Mouse (Mus musculus) small intestine, adult 2 months (tissue): ENCODE results near the gene Togaram2. TPM values are rescaled to one million over a fixed set of nuclear protein-coding genes. Genes with fewer than 3 reads are reported as not detected.
"Not testable (repeated sequence)": the region's sequence is repeated elsewhere in the genome, so short reads cannot be mapped to it uniquely, and the experiment has no call there.

Experiments
- H3K27ac ChIP-seq: fragments of 200-500 bp; 2 replicates; pipeline ENCODE4 v1.5.1; 2012; ENCODE audit warnings: low read depth, low read length, control low read depth, inconsistent platforms; ENCODE audit not compliant: insufficient read depth
- H3K27me3 ChIP-seq: fragments of 200-500 bp; 2 replicates; pipeline ENCODE4 v1.6.1; 2012; ENCODE audit warnings: mild to moderate bottlenecking, moderate library complexity, low read length, inconsistent platforms; ENCODE audit not compliant: control insufficient read depth, insufficient read depth
- H3K36me3 ChIP-seq: fragments of 200-500 bp; 2 replicates; pipeline ENCODE4 v1.6.1; 2012; ENCODE audit warnings: mild to moderate bottlenecking, low read length, control low read depth, inconsistent platforms; ENCODE audit not compliant: control insufficient read depth, insufficient read depth
- H3K4me1 ChIP-seq: fragments of 200-500 bp; 2 replicates; pipeline ENCODE4 v1.6.1; 2012; ENCODE audit warnings: low read length, inconsistent platforms, mixed read lengths; ENCODE audit not compliant: control insufficient read depth, insufficient read depth, insufficient read length
- H3K4me3 ChIP-seq: fragments of 200-500 bp; 2 replicates; pipeline ENCODE4 v1.5.1; 2012; ENCODE audit warnings: low read depth, mild to moderate bottlenecking, control low read depth, inconsistent platforms, low read length, moderate library complexity
- CTCF ChIP-seq: fragments of 200-500 bp; IDR thresholded peaks from 2 replicates; pipeline ENCODE4 v1.5.1; 2012; ENCODE audit warnings: low read depth, mild to moderate bottlenecking, control low read depth, inconsistent platforms, low read length, moderate library complexity, mixed read lengths; ENCODE audit not compliant: insufficient replicate concordance, insufficient read length; ENCODE audit errors: extremely low read depth
- POLR2A ChIP-seq: fragments of 200-500 bp; IDR thresholded peaks from 2 replicates; pipeline ENCODE4 v1.6.1; 2012; ENCODE audit warnings: low read depth, mild to moderate bottlenecking, control low read depth, inconsistent platforms, low read length, moderate library complexity
- WGBS: fragments of 180-500 bp; shearing (Covaris S2); methylation state at CpG from one replicate; pipeline ENCODE4 v1.1.7; 2018; 5-methylcytosine and 5-hydroxymethylcytosine counted together
- polyA plus RNA-seq: library from polyadenylated mRNA; depleted of rRNA; stranded (reverse); fragments of >200 nt; gene quantifications from 2 replicates; pipeline ENCODE4 v1.2.3, GENCODE M21; 2012; rRNA removed

The Togaram2 gene
- polyA plus RNA-seq = 0.16 and 0.22 TPM in 2 replicates

DNA sequence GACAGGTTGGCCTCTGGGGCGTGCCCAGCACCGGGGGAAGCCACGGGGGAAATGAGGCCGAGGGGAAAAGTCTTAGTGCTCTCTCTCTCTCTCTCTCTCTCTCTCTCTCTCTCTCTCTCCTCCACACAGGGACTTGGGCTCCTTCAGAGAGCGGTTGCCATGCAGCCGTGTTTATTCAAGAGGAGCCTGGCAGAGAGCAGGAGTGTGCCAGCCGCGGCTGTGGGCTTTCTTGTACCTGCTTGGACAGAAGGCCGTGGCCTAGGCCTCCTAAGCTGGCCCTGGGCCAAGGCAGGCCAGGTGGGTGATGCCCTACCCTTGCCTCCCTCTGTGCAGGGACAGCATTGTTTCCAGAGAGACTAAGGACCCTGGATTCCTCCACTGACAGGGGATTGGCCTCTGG is at the start of gene Togaram2:
Togaram2 (plus strand) TSS at position 170 of the 400 bp plus-strand sequence.
- H3K27me3 ChIP-seq = no peaks in the 10 kb centered on the region
- H3K36me3 ChIP-seq = no peaks in the 10 kb centered on the region
- no peak within 1 kb of the TSS for H3K4me3 ChIP-seq
- no peaks in the 10 kb centered on the region for H3K4me1 ChIP-seq
- 30% methylated on average over 9 of the region's 9 CpGs for WGBS
- no peak within 1 kb of the TSS for H3K27ac ChIP-seq
- TF ChIP-seq POLR2A (no peak), CTCF (no peak)

DNA sequence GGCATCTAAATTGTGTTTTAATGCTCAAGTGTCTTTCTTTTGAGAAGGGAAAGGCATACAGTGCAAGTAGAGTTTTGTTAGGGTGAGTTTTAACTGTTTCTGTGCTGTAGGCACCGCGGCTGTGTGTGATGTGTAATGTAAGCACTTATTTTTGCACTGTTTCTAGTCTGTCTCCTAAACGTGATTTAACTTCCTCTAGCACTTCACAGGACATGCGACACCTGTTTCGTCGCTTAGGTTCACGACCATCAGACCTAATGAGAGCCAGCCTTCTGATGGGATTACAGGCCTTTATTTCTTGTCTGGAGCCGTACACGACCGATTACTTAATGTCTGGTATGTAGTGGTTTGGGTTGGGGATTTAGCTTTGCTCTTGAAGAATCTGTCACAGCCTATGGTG is 41.3 kb upstream of the Togaram2 start:
- 87% methylated on average over 10 of the region's 10 CpGs for WGBS
- Histone ChIP-seq H3K4me1 (no peaks in the 10 kb centered on the region), H3K27ac (no peak overlapping the region), H3K4me3 (no peak overlapping the region), H3K27me3 (no peaks in the 10 kb centered on the region), H3K36me3 (peaks cover 62% of the 10 kb centered on the region)
- TF ChIP-seq CTCF (no peak), POLR2A (no peak)

DNA sequence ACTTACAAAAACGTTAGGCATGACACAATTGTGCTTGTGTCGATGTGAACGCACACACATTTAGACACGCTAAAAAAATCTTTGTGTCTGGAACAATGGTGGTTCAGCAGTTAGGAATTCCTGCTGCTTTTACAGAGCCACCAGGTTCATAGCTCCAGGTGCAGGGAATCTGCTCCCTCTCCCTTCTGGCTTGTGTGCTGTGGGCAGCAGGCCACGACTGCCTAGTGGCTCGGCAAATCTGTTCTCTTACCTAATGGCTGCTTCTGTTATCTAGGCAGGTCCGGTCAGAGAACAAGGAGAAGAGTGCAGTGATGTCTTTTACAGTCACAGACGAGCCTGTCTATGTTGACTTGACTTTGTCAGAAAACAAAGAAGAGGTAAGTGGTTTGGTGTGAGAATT is 39.7 kb upstream of the Togaram2 start:
- 79% methylated on average over 8 of the region's 8 CpGs for WGBS
- no peak overlapping the region for H3K27ac ChIP-seq
- no peaks in the 10 kb centered on the region for H3K27me3 ChIP-seq
- peaks cover 50% of the 10 kb centered on the region for H3K36me3 ChIP-seq
- H3K4me3 ChIP-seq = no peak overlapping the region
- no peak for TF ChIP-seq POLR2A
- no peak for TF ChIP-seq CTCF
- peaks cover 3% of the 10 kb centered on the region; the same call in 1 of the 2 replicates for H3K4me1 ChIP-seq

DNA sequence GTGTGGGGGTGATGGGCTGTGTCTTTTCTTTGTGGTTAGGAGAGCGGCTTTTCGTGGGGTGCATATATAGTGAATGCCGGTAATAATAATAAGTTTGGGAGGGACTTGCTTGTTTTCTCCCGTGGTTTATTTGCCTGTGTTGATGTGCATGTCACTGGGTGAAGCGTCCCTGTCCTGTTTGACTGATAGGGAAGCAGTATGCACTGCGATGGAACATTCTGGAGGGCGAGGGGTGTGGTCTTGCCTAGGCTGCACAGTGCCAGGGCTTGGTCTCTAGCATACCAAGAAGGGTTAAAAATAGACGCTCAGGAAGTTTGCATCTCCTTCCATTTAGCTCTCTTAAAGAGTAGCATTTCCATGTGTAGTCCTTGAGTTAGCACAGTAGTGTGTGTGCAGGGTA is 36.3 kb upstream of the Togaram2 start:
- WGBS = 85% methylated on average over 8 of the region's 8 CpGs
- Histone ChIP-seq H3K27me3 (no peaks in the 10 kb centered on the region), H3K4me3 (no peak overlapping the region), H3K4me1 (peaks cover 3% of the 10 kb centered on the region; the same call in 1 of the 2 replicates), H3K36me3 (peaks cover 53% of the 10 kb centered on the region), H3K27ac (no peak overlapping the region)
- TF ChIP-seq CTCF = no peak
- no peak for TF ChIP-seq POLR2A

DNA sequence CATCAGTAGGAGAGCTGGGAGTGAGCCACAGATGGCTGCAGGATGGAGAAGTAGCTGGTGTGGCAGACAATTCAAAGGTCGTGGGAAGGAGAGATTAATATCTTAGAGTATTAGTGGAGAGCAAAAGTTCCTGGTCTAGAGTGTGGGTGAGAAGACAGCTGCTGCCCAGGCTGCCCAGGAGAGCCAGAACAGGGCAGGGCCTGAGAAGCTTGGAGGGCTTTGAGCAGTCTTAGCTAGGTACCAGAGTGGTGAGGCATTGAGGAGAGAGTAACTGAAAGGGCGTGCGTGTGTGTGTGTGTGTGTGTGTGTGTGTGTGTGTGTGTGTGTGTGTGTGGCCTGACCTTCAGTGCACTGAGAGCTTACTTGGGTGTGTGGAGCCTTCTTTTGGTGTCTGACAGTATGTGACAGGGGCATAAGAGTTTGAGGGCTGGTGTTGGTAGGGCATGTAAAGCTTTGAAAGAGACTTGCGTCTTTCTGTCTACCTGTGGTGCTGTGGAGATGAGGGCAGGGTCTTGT is 35.3 kb upstream of the Togaram2 start:
- Histone ChIP-seq H3K27me3 (no peaks in the 10 kb centered on the region), H3K36me3 (peaks cover 54% of the 10 kb centered on the region), H3K27ac (no peak overlapping the region), H3K4me3 (no peak overlapping the region), H3K4me1 (peaks cover 3% of the 10 kb centered on the region; the same call in 1 of the 2 replicates)
- TF ChIP-seq CTCF = no peak
- no peak for TF ChIP-seq POLR2A
- WGBS = 63% methylated on average over 4 of the region's 4 CpGs

DNA sequence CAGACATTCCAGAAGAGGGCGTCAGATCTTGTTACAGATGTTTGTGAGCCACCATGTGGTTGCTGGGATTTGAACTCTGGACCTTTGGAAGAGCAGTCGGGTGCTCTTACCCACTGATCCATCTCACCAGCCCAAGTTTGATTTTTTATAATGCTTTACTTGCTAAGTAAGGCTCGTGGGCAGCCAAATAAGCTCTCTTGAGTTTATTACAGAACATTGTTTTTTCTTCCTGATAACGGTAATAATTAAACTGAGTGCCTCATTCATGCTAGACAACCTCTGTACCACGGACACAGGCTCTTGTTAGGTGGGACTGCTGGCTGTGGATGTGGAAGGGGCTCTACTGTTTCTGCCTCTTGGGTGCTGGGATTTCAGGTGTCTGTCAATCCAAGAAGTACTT is 34.0 kb upstream of the Togaram2 start:
- H3K27me3 ChIP-seq = not testable (repeated sequence)
- WGBS = 17% methylated on average over 5 of the region's 5 CpGs
- peaks cover 49% of the 10 kb centered on the region for H3K36me3 ChIP-seq

DNA sequence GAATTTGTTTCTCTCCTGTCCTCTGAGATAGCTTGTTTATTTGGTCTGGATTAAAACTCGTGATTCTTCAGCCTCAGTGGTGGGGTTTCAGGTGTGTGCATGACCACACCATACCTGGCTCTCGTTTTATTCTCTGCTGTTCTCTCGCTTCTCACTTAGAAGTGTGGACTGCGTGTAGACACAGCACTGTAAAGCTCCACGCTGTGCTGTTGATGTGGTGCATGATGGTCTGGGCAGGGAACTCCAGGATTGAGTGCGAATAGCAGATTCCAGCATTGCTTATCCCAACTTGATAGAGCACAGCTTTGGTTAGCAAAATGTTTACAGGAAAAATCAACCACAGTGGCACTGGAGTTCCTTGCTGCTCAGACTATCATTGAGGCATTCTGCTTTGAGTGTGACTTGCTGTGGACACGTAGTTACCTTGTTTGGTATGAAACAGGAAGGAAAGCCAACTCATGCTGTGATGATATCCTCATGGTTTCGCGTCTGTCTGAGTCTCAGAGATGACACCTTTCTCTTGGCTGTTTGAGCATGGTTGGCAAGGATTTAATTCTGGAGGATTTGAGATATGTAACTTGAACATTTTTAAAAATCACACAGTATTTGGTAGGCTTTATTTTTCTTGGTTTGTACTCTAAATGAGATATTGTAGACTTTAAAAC is 32.5 kb upstream of the Togaram2 start:
- Histone ChIP-seq H3K27ac (no peak overlapping the region), H3K4me1 (peaks cover 3% of the 10 kb centered on the region; the same call in 1 of the 2 replicates), H3K36me3 (peaks cover 48% of the 10 kb centered on the region), H3K4me3 (no peak overlapping the region), H3K27me3 (no peaks in the 10 kb centered on the region)
- TF ChIP-seq POLR2A (no peak), CTCF (no peak)
- 90% methylated on average over 9 of the region's 9 CpGs for WGBS

More for the DNA sequence above, 34.0 kb upstream of the Togaram2 start:
- H3K4me3 ChIP-seq, H3K27ac ChIP-seq, H3K4me1 ChIP-seq: not testable (repeated sequence)

DNA sequence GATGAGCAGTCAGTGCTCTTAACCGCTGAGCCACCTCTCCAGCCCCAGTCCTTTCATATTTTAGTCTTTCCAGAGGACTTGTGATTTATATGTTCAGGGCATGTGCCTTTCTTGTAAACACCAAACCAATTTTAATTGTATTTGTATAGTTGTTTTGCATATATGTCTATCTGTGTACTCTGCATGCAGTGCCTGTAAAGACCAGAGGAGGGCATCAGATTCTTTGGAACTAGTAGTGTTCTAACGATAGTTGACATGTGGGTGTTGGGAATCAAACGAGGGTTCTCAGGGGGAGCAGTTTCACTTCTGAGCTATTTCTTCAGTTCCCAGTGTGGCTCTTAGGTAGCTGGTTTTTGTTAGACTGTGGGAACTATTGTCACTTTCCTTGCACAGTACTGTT is 30.9 kb upstream of the Togaram2 start:
- TF ChIP-seq POLR2A (no peak), CTCF (no peak)
- WGBS = 77% methylated on average over 3 of the region's 3 CpGs
- Histone ChIP-seq H3K27me3 (no peaks in the 10 kb centered on the region), H3K4me1 (peaks cover 3% of the 10 kb centered on the region; the same call in 1 of the 2 replicates), H3K27ac (no peak overlapping the region), H3K36me3 (peaks cover 47% of the 10 kb centered on the region), H3K4me3 (no peak overlapping the region)
